Mouse (Mus musculus): ENCODE measurements around the gene Rps27. TPM values are rescaled to one million over a fixed set of nuclear protein-coding genes. Genes with fewer than 3 reads are reported as not detected.

The Rps27 gene
- polyA plus RNA-seq, 1 experiment from 2014 or later = 1,915 TPM

Other genes with a start within 250 kb of the Rps27 start
- 145 and 152 TPM in 2 replicates for gene Hax1, start 214.9 kb downstream of the Rps27 start, polyA plus RNA-seq (2015; fragmentation: Nextera tagmentation; extraction: Ambion mirVana)
- gene 4933434E20Rik, start 162.0 kb downstream of the Rps27 start, polyA plus RNA-seq (2015; fragmentation: Nextera tagmentation; extraction: Ambion mirVana) = 132 and 149 TPM in 2 replicates
- gene Ubap2l, start 161.0 kb downstream of the Rps27 start, polyA plus RNA-seq (2015; fragmentation: Nextera tagmentation; extraction: Ambion mirVana) = 175 and 176 TPM in 2 replicates
- gene Tpm3, start 141.0 kb downstream of the Rps27 start, polyA plus RNA-seq (2015; fragmentation: Nextera tagmentation; extraction: Ambion mirVana) = 439 and 441 TPM in 2 replicates
- gene Nup210l, start 109.5 kb downstream of the Rps27 start, polyA plus RNA-seq (2015; fragmentation: Nextera tagmentation; extraction: Ambion mirVana) = 0.36 and 0.42 TPM in 2 replicates
- 34.0 and 35.0 TPM in 2 replicates for gene Rab13, start within 50 bp of the Rps27 start, polyA plus RNA-seq (2015; fragmentation: Nextera tagmentation; extraction: Ambion mirVana)
- 111 and 121 TPM in 2 replicates for gene Jtb, start 17.9 kb upstream of the Rps27 start, polyA plus RNA-seq (2015; fragmentation: Nextera tagmentation; extraction: Ambion mirVana)
- gene Creb3l4, start 29.9 kb upstream of the Rps27 start, polyA plus RNA-seq (2015; fragmentation: Nextera tagmentation; extraction: Ambion mirVana) = 6.1 and 7.3 TPM in 2 replicates
- gene Slc39a1, start 34.5 kb upstream of the Rps27 start, polyA plus RNA-seq (2015; fragmentation: Nextera tagmentation; extraction: Ambion mirVana) = 107 and 115 TPM in 2 replicates
- gene Crtc2, start 40.5 kb upstream of the Rps27 start, polyA plus RNA-seq (2015; fragmentation: Nextera tagmentation; extraction: Ambion mirVana) = 24.7 and 27.8 TPM in 2 replicates
- 4.0 and 4.5 TPM in 2 replicates for gene Dennd4b, start 51.5 kb upstream of the Rps27 start, polyA plus RNA-seq (2015; fragmentation: Nextera tagmentation; extraction: Ambion mirVana)
- gene Gatad2b, start 79.5 kb upstream of the Rps27 start, polyA plus RNA-seq (2015; fragmentation: Nextera tagmentation; extraction: Ambion mirVana) = 15.2 and 16.8 TPM in 2 replicates
- gene Slc27a3, start 176.3 kb upstream of the Rps27 start, polyA plus RNA-seq (2015; fragmentation: Nextera tagmentation; extraction: Ambion mirVana) = 32.1 and 34.6 TPM in 2 replicates
- gene Ints3, start 220.0 kb upstream of the Rps27 start, polyA plus RNA-seq (2015; fragmentation: Nextera tagmentation; extraction: Ambion mirVana) = 27.6 and 28.5 TPM in 2 replicates

All from embryonic facial prominence, embryonic 15.5 days (tissue).